Mouse (Mus musculus): Measurements from ENCODE around the gene Rimkla. TPM values are rescaled to one million over a fixed set of nuclear protein-coding genes. Genes with fewer than 3 reads are reported as not detected.

Gene Rimkla
- polyA plus RNA-seq, 2 experiments: 0.01 TPM; not detected in 1

GRCm38 (mm10) chr4:119483051-119483450 lies 9.4 kb downstream of the Rimkla start:
- no peaks in the 10 kb centered on the region for H3K36me3 ChIP-seq (replicated peaks; ENCODE audit: control insufficient read depth, insufficient read depth, low read depth)
- DNase-seq (ENCODE audit: low read depth in 3 of 3, low spot score in 3 of 3): no peak
- WGBS (ENCODE audit: insufficient replicate concordance): 38% methylated on average over 9 of the region's 9 CpGs
- no peaks in the 10 kb centered on the region; the same call in 1 of the 2 replicates for H3K27me3 ChIP-seq (ENCODE audit: control insufficient read depth, insufficient read depth, low read length)
- no peak for ATAC-seq (ENCODE audit: insufficient read depth)
- H3K9ac ChIP-seq (replicated peaks): no peak overlapping the region
- H3K4me1 ChIP-seq (replicated peaks; ENCODE audit: control insufficient read depth in 2 of 2, insufficient read depth in 2 of 2, low read length in 1 of 2): no peaks in the 10 kb centered on the region
- 0 out of 2 replicates have a peak, but pooled peaks have one; percentile 10 for TF ChIP-seq CTCF (IDR thresholded peaks at IDR 0.05; ENCODE audit: low read depth)
- TF ChIP-seq EP300 (IDR thresholded peaks at IDR 0.05; ENCODE audit: low read depth): no peak
- H3K27ac ChIP-seq: no peak overlapping the region
- H3K9me3 ChIP-seq (ENCODE audit: control insufficient read depth, low read length): no peaks in the 10 kb centered on the region
- no peak overlapping the region for H3K4me3 ChIP-seq (ENCODE audit: insufficient read depth in 1 of 2, low read depth in 2 of 2, low read length in 2 of 2)
- H3K4me2 ChIP-seq (ENCODE audit: low read depth): no peak overlapping the region

GRCm38 (mm10) chr4:119473150-119473549 lies 19.3 kb downstream of the Rimkla start:
- no peak overlapping the region for H3K27ac ChIP-seq
- H3K4me2 ChIP-seq (ENCODE audit: low read depth): no peak overlapping the region
- H3K4me3 ChIP-seq (ENCODE audit: insufficient read depth in 1 of 2, low read depth in 2 of 2, low read length in 2 of 2): no peak overlapping the region
- H3K4me1 ChIP-seq (replicated peaks; ENCODE audit: control insufficient read depth in 2 of 2, insufficient read depth in 2 of 2, low read length in 1 of 2): no peaks in the 10 kb centered on the region
- no peaks in the 10 kb centered on the region for H3K27me3 ChIP-seq (ENCODE audit: control insufficient read depth, insufficient read depth, low read length)
- TF ChIP-seq CTCF (IDR thresholded peaks at IDR 0.05; ENCODE audit: low read depth) (no peak), EP300 (IDR thresholded peaks at IDR 0.05; ENCODE audit: low read depth) (no peak)
- 35% methylated on average over 5 of the region's 5 CpGs for WGBS (ENCODE audit: insufficient replicate concordance)
- DNase-seq (ENCODE audit: low read depth in 3 of 3, low spot score in 3 of 3) (no peak), ATAC-seq (ENCODE audit: insufficient read depth) (no peak)
- H3K9me3 ChIP-seq (ENCODE audit: control insufficient read depth, low read length): no peaks in the 10 kb centered on the region
- H3K9ac ChIP-seq (replicated peaks): no peak overlapping the region
- H3K36me3 ChIP-seq (replicated peaks; ENCODE audit: control insufficient read depth, insufficient read depth, low read depth): no peaks in the 10 kb centered on the region

DNA sequence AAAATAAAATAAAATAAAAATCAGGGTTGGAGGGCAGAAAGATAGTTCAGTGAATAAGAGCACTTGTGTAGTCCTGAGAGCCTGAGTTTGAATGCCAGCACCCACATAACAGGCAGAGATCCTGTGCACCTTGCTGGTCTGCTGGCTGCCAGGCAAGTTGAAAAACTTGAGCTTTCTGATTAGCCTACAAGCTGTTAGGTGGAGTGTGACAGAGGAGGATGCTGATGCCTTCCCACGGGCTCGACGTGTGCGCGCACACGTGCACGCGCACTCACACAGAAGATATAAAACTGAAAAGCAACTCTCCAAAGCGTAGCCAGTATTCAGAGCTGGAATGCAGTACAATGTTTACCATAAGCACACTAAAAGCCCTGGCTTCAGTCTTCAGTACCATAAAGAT lies 19.9 kb downstream of the Rimkla start:
- Histone ChIP-seq H3K4me1 (replicated peaks; ENCODE audit: control insufficient read depth in 2 of 2, insufficient read depth in 2 of 2, low read length in 1 of 2) (no peaks in the 10 kb centered on the region), H3K4me2 (ENCODE audit: low read depth) (no peak overlapping the region), H3K9ac (replicated peaks) (no peak overlapping the region), H3K4me3 (ENCODE audit: insufficient read depth in 1 of 2, low read depth in 2 of 2, low read length in 2 of 2) (no peak overlapping the region), H3K9me3 (ENCODE audit: control insufficient read depth, low read length) (no peaks in the 10 kb centered on the region), H3K27me3 (ENCODE audit: control insufficient read depth, insufficient read depth, low read length) (no peaks in the 10 kb centered on the region), H3K36me3 (replicated peaks; ENCODE audit: control insufficient read depth, insufficient read depth, low read depth) (no peaks in the 10 kb centered on the region), H3K27ac (no peak overlapping the region)
- ATAC-seq (ENCODE audit: insufficient read depth): no peak
- no peak for DNase-seq (ENCODE audit: low read depth in 3 of 3, low spot score in 3 of 3)
- WGBS (ENCODE audit: insufficient replicate concordance): 83% methylated on average over 9 of the region's 9 CpGs
- TF ChIP-seq EP300 (IDR thresholded peaks at IDR 0.05; ENCODE audit: low read depth): no peak
- no peak for TF ChIP-seq CTCF (IDR thresholded peaks at IDR 0.05; ENCODE audit: low read depth)

- ATAC-seq (ENCODE audit: insufficient read depth) (no peak), DNase-seq (ENCODE audit: low read depth in 3 of 3, low spot score in 3 of 3) (no peak)
- Histone ChIP-seq H3K36me3 (replicated peaks; ENCODE audit: control insufficient read depth, insufficient read depth, low read depth) (no peaks in the 10 kb centered on the region), H3K27me3 (ENCODE audit: control insufficient read depth, insufficient read depth, low read length) (no peaks in the 10 kb centered on the region), H3K4me1 (replicated peaks; ENCODE audit: control insufficient read depth in 2 of 2, insufficient read depth in 2 of 2, low read length in 1 of 2) (no peaks in the 10 kb centered on the region), H3K9me3 (ENCODE audit: control insufficient read depth, low read length) (no peaks in the 10 kb centered on the region), H3K27ac (no peak overlapping the region), H3K4me2 (ENCODE audit: low read depth) (no peak overlapping the region), H3K9ac (replicated peaks) (no peak overlapping the region), H3K4me3 (ENCODE audit: insufficient read depth in 1 of 2, low read depth in 2 of 2, low read length in 2 of 2) (no peak overlapping the region)
- no peak for TF ChIP-seq EP300 (IDR thresholded peaks at IDR 0.05; ENCODE audit: low read depth)
- no peak for TF ChIP-seq CTCF (IDR thresholded peaks at IDR 0.05; ENCODE audit: low read depth)
- 59% methylated on average over 16 of the region's 16 CpGs for WGBS (ENCODE audit: insufficient replicate concordance)
These were observed 24.6 kb downstream of the Rimkla start for GRCm38 (mm10) chr4:119467720-119468380.

GRCm38 (mm10) chr4:119465841-119466240 lies 26.6 kb downstream of the Rimkla start:
- DNase-seq (ENCODE audit: low read depth in 3 of 3, low spot score in 3 of 3): no peak
- no peak overlapping the region for H3K4me2 ChIP-seq (ENCODE audit: low read depth)
- H3K9me3 ChIP-seq (ENCODE audit: control insufficient read depth, low read length): no peaks in the 10 kb centered on the region
- no peak overlapping the region for H3K27ac ChIP-seq
- H3K4me3 ChIP-seq (ENCODE audit: insufficient read depth in 1 of 2, low read depth in 2 of 2, low read length in 2 of 2): no peak overlapping the region
- TF ChIP-seq CTCF (IDR thresholded peaks at IDR 0.05; ENCODE audit: low read depth) (no peak), EP300 (IDR thresholded peaks at IDR 0.05; ENCODE audit: low read depth) (no peak)
- WGBS (ENCODE audit: insufficient replicate concordance): 69% methylated on average over 5 of the region's 5 CpGs
- ATAC-seq (ENCODE audit: insufficient read depth): no peak
- H3K36me3 ChIP-seq (replicated peaks; ENCODE audit: control insufficient read depth, insufficient read depth, low read depth): no peaks in the 10 kb centered on the region
- no peaks in the 10 kb centered on the region for H3K4me1 ChIP-seq (replicated peaks; ENCODE audit: control insufficient read depth in 2 of 2, insufficient read depth in 2 of 2, low read length in 1 of 2)
- H3K27me3 ChIP-seq (ENCODE audit: control insufficient read depth, insufficient read depth, low read length): no peaks in the 10 kb centered on the region
- no peak overlapping the region for H3K9ac ChIP-seq (replicated peaks)
